Mouse (Mus musculus) gastrocnemius, postnatal 10 days (tissue): ENCODE measurements around the gene 1700025G04Rik. TPM values are rescaled to one million over a fixed set of nuclear protein-coding genes. Genes with fewer than 3 reads are reported as not detected.
"Not testable (repeated sequence)": the region's sequence is repeated elsewhere in the genome, so short reads cannot be mapped to it uniquely, and the experiment has no call there.

Experiments
- DNase-seq: peaks from one replicate; pipeline ENCODE4 v3.0.0; 2021; ENCODE audit warnings: mixed read lengths
- total RNA-seq, 2 experiments: library from RNA; stranded (reverse); gene quantifications; 2 replicates each; pipeline ENCODE4 v1.2.3; 2021

Gene 1700025G04Rik
- total RNA-seq, 2 experiments from 2014 or later = 80.5 to 80.9 TPM

- no peak for DNase-seq
These were observed 239.8 kb downstream of the 1700025G04Rik start for GRCm38 (mm10) chr1:151849993-151850608.

GRCm38 (mm10) chr1:151848286-151848685, 241.6 kb downstream of the 1700025G04Rik start:
- DNase-seq = no peak

GRCm38 (mm10) chr1:151845926-151846782, 243.8 kb downstream of the 1700025G04Rik start:
- DNase-seq = no peak

GRCm38 (mm10) chr1:151845252-151845832, 244.6 kb downstream of the 1700025G04Rik start:
- DNase-seq = no peak

GRCm38 (mm10) chr1:151840345-151840744, 249.6 kb downstream of the 1700025G04Rik start:
- DNase-seq = not testable (repeated sequence)

GRCm38 (mm10) chr1:151835261-151835660, 254.7 kb downstream of the 1700025G04Rik start:
- no peak for DNase-seq

GRCm38 (mm10) chr1:151831791-151832190, 258.1 kb downstream of the 1700025G04Rik start:
- no peak for DNase-seq

- no peak for DNase-seq
These were observed 264.9 kb downstream of the 1700025G04Rik start for GRCm38 (mm10) chr1:151825065-151825464.

- peak; percentile 69 for DNase-seq
These were observed 269.5 kb downstream of the 1700025G04Rik start for GRCm38 (mm10) chr1:151820457-151820856.

GRCm38 (mm10) chr1:151819190-151819589, 270.7 kb downstream of the 1700025G04Rik start:
- DNase-seq = no peak

- DNase-seq = no peak
These were observed 273.9 kb downstream of the 1700025G04Rik start for GRCm38 (mm10) chr1:151816051-151816450.

GRCm38 (mm10) chr1:151812004-151812712, 277.8 kb downstream of the 1700025G04Rik start:
- no peak for DNase-seq

GRCm38 (mm10) chr1:151811456-151811855, 278.5 kb downstream of the 1700025G04Rik start:
- DNase-seq = no peak

GRCm38 (mm10) chr1:151810628-151811421, 279.1 kb downstream of the 1700025G04Rik start:
- no peak for DNase-seq

- DNase-seq = no peak
These were observed 282.6 kb downstream of the 1700025G04Rik start for GRCm38 (mm10) chr1:151807286-151807685.

- not testable (repeated sequence) for DNase-seq
These were observed 287.1 kb downstream of the 1700025G04Rik start for GRCm38 (mm10) chr1:151802795-151803194.
